Mouse (Mus musculus): ENCODE measurements around the gene Cysrt1. TPM values are rescaled to one million over a fixed set of nuclear protein-coding genes. Genes with fewer than 3 reads are reported as not detected.
A peak's percentile ranks its signal among the peaks of the same experiment; 100 is the strongest.

Cysrt1 gene
- polyA plus RNA-seq, 3 experiments from 2014 or later = not detected

- ATAC-seq = no peak
Measured at GRCm38 (mm10) chr2:25234050-25234449, 8.2 kb downstream of the Cysrt1 start, which contains the start of gene Slc34a3. Gene Slc34a3, minus strand, starts transcription at chr2:25234364.

DNA sequence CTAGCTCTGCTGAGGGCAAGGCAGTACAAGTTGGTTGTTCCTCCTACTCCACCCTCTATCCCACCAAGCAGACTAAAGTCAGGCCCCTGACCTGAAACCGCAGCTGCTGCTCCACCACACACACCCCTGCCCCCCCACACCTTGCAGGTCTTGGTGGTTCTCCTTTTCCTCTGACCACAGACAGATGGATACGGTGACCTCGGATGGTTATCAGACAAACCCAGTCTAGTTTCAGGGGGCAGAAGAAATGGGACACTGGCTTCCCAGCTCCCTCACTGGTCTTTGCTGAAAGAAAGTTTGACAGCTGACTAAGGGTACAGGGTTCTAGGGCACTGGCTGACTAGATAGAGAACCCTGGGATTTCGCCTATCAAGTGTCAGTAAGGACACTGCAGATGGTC lies 8.8 kb downstream of the Cysrt1 start:
- no peak for ATAC-seq

DNA sequence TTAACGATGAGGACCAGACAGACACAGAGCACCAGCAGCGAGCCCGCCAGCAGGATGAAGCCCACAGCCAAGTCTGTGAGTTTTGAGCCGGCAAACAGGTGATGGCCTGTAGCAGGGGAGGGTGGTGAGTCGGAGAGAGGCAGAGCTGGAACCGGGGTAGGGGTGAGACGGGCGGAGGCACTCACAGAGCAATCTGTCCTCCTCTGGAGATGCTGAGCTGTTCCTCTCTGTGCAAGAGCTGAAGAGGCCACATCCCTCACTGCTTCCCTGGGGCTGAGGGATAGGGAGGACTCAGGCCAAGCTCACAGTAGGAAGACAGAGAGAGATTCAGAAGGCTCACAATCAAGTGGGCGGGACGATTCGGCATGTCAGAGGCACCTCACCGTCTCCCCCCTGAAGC lies 11.2 kb downstream of the Cysrt1 start:
- no peak for ATAC-seq

GRCm38 (mm10) chr2:25230581-25230980 lies 11.7 kb downstream of the Cysrt1 start:
- ATAC-seq = no peak

DNA sequence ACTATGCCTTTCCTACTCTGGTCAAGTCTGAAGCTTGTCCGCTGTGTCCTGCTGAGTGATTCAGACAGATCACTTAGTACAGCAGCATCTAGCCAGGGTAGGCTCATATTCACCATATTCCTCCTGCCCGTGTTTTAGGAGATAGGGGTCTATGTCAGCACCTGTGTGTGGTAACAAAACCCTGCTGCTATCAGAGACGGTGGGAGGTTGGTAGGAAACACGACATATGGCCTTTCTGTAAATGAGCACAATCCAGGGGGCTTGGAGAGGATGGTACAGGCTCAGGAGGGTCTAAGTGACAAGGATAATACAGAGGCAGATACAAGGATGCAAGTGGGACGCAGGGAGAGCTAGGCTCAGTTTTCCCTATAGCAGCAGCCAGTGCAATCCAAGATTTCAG lies 12.7 kb downstream of the Cysrt1 start:
- no peak for ATAC-seq

- no peak for ATAC-seq
Measured at GRCm38 (mm10) chr2:25228995-25229530, 13.2 kb downstream of the Cysrt1 start.

GRCm38 (mm10) chr2:25228431-25228889 lies 13.8 kb downstream of the Cysrt1 start:
- peak; percentile 48 for ATAC-seq

GRCm38 (mm10) chr2:25227406-25227805 lies 14.8 kb downstream of the Cysrt1 start:
- no peak for ATAC-seq

DNA sequence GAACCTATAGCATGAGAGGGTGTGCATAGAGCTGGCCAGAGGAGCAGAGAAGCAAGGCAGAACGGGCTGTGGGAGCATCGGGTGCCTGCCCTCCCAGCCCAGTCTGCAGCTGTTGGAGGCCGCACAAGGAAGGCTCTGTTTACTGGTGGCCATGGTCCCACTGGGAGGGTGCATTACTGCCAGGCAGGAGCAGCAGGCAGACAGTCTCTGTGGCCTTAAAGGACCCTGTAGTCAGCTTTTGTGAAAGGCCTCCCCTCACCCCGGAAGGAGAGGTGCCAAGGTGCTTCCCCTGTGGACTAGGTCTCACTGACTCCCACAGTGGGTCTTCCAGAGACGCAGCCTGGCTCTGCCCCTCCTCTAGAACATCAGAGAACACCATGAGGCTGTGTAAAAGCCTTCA lies 15.4 kb downstream of the Cysrt1 start:
- no peak for ATAC-seq

GRCm38 (mm10) chr2:25225811-25226379 lies 16.4 kb downstream of the Cysrt1 start:
- ATAC-seq = no peak

DNA sequence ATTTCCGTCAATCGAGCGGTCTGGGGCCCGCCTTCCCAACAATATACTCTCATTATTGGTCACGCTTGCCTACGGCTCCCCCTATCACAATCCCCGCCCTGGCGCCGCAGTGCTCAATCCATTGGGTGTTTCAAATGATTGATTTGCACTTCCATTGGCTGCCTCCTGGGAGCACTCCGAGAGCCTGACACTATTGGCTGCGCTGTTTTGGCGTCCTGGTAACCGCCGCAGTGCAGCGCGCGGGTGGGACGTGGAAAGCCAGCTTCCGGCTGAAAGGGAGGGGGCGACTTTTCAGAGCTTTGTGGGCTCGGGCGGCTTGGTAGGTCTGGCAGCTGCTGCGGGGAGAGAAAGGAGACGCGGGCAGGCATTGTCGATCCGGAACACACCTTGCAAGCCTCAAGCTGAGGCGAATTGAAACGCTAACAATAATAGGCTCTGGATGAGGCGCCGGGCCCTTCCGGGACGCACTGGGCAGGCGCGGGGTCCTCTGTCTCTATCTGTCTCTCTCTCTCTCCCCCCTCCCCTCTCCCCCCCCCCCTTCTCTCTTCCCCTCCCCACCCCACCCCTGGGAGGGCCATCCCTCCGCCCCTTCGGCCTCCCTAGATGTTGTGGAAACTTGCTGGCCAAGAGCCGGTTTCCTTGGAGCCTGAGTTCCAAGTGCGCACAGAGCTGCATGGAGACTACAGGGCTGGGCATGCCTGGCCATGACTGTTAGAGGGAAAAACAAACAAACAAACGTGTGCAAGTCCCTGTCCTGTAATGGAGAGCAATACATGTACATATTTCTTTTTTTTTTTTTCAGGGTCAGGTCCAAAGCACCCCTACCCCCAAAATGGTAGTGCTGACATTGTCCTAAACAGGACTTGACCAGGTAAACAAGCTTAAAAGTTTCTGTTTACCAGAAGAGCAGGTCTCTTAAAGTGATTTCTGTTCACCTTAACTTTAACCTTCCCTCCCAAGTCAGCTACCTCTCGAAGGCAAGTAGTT lies 17.2 kb downstream of the Cysrt1 start:
- ATAC-seq = peak; percentile 90

GRCm38 (mm10) chr2:25224492-25224765 lies 17.8 kb downstream of the Cysrt1 start, which contains the start of gene Tubb4b:
Gene Tubb4b, minus strand, starts transcription at chr2:25224702.
- no peak for ATAC-seq

DNA sequence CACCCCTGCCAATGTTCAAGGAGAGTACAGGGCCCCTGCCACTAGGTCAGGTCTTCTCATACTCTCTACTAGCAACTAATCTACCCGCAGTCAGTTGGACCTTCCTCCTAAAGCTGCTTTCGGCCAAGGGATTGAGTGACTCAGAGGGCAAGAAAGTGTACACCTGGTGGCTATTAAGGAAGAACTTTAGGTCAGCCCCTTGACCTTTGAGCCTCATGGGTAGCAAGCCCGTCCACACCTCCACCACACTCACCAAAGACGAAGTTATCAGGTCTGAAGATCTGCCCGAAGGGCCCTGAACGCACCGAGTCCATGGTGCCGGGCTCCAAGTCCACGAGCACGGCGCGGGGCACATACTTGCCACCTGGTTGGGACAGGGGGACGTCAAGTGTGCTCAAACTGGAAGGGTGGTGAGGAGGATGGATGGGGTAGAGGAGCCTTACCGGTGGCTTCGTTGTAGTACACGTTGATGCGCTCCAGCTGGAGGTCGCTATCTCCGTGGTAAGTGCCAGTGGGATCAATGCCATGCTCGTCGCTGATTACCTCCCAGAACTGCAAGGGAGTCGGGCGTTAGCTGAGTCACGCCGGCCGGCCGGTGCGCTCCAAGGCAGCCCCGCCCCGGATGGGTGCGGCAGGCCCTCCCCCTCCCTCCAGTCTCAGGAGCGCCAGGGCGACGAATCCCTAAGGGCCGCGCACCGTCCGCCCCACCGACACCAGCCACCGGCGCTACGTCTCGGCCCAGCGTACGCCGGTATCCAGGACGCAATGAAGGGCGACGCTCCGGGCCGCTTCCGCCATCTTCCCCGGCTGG lies 18.4 kb downstream of the Cysrt1 start:
- ATAC-seq = peak; percentile 9

DNA sequence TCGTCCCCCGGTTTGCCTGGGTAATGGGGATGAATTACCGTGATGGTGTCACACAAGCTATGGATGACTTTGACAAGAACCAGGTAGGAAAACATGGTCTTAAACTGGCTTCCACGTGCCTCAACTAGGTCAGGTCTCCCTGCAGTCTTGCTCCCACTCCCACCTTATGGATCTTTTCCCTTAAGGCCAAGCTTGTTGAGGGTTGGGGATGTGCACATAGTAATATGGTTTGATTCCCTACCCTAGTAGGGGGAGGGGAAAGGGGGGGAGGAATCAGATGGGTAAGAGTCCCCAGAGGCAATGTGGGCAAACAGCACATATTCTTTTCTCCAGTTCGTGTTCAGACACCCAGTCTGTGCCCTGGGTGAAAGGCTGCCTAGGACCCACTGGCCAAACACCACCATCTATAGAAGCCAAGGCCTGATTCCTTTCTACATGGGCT lies 20.9 kb downstream of the Cysrt1 start:
- ATAC-seq = no peak

DNA sequence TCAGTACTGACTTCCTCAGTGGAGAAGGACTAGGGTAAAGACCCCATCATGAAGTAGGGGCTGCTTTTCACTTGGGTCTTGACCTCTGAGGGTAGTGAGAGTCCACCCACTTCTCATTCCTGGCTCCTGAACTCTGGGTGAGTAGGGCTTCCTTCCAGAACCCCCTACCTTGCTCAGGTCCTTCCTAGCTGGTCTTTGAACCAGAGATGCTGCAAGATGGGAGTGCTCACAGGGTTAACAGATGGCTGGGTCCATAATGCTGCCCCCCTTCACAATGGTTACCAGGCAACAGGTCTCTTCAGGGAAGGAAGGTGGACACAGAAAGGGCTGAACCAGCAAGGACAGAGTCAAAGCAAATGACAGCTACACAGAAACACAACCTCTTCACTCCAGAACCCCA lies 23.8 kb downstream of the Cysrt1 start, which contains the start of gene Fam166a:
Fam166a (plus strand) TSS at position 301 of the 400 bp plus-strand sequence.
- ATAC-seq = no peak

- no peak for ATAC-seq
Measured at GRCm38 (mm10) chr2:25217666-25218065, 24.6 kb downstream of the Cysrt1 start.

DNA sequence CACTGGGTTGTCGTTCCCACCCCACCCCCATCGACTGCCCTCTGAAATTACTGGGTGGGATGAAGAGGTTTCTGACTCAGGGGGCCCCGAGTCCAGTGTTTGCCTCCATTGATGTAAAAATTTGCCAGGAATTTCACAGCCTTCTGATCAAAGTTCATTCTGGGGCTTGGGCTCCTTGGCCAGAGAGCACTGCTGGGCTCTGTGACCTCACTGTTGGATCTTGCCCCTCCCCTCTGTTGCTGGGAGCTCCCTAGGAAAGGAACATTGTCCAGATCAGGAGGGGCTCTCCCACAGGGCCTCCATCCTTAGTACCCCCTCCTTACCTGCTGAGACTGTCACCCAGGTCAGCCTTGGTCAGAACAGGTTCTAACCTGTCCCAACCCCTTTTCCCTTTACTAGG lies 27.8 kb downstream of the Cysrt1 start, which contains the start of gene Stpg3:
Stpg3 (minus strand) TSS at position 194 of the 400 bp plus-strand sequence.
- no peak for ATAC-seq

DNA sequence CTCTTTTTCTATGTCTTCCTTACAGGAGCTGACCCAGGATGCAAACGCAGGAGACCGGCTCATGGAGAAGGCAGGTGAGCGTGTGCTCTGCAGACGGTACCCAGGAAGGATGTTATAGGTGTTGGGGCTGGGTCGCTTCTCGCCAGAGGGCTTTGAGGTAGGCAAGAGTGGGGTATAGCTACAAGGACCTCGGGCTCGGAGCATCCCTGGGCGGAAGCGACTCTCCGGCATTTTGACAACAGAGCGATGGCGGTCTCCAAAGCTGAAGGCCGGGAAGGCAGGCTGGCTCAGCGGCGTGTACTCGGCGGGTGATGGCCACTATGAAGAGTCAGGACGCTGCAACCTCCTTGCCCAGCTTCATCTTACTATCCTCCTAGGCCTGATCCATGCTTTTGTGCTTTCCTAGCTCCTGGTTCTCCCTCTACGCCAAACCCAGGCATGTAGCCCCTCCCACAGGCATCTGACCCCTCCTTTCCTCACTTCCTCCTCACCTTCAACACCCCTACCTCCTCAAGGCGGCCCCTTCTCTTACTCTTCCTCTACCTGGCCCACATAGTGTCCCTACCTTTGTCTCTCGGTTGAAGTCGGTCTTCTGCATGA lies 28.9 kb downstream of the Cysrt1 start:
- no peak for ATAC-seq

- ATAC-seq = peak; percentile 96
Measured at GRCm38 (mm10) chr2:25211121-25211670, 31.1 kb downstream of the Cysrt1 start, which contains the start of gene Nelfb. Gene Nelfb, minus strand, starts transcription at chr2:25211489.

DNA sequence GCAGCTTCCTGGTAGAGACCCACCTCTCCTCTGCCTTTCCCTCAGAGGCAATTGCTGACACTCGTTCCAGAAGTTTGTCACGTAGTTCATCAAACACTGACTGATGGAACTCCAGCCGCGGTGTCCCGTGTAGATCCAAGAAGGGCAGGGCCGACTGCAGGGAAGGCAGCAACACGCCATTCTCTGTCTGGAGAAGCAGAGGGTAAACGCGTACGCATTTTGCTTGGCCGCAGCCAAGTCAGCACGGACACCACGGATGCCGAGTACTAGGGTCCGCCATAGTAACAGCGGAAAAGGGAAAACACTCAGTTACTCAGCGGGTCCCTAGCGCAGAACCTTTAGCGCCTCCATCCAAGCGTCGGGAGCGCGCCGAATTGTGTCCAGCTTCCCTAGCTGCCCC lies 31.6 kb downstream of the Cysrt1 start:
- ATAC-seq = peak; percentile 18

DNA sequence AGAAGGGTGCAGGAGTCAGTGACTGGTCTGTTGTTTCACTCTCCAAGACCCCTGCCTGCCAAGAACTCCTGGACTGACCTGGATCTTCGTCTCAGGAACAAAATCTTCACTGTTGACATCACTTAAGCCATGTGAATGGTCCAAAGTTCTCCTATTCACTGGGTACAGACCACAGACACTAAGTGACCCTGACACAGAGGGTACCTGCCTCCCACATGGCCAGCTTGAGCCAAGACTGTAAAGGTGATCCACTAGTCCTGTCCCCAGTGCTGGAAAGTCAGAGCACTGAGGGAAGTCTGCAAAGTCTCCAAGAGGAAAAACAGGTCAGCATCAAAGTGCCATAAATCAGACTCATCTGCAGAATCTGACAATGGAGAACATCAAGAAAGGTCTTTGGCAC lies 34.7 kb downstream of the Cysrt1 start:
- no peak for ATAC-seq
